Mouse (Mus musculus) B cell, adult 2 months (primary cell): ENCODE measurements around the gene Cntn3.
"Not testable (repeated sequence)": the region's sequence is repeated elsewhere in the genome, so short reads cannot be mapped to it uniquely, and the experiment has no call there.

Experiments
- DNase-seq, 2 experiments: peaks; one replicate each; pipeline ENCODE4 v3.0.0; 2022

The Cntn3 gene

GRCm38 (mm10) chr6:102573001-102573400 is at the start of gene Cntn3:
Cntn3 (minus strand) TSS chr6:102573101.
- DNase-seq, result not testable (repeated sequence)

- DNase-seq, result no peak
Measured at GRCm38 (mm10) chr6:102600773-102601172, 27.9 kb upstream of the Cntn3 start.

GRCm38 (mm10) chr6:102597756-102598155 is 24.9 kb upstream of the Cntn3 start:
- DNase-seq, result no peak

GRCm38 (mm10) chr6:102590151-102590550 is 17.2 kb upstream of the Cntn3 start:
- DNase-seq, result no peak

- DNase-seq, result no peak
Measured at GRCm38 (mm10) chr6:102589311-102589710, 16.4 kb upstream of the Cntn3 start.

GRCm38 (mm10) chr6:102586056-102586455 is 13.2 kb upstream of the Cntn3 start:
- DNase-seq, result no peak

- no peak for DNase-seq
Measured at GRCm38 (mm10) chr6:102583578-102583977, 10.7 kb upstream of the Cntn3 start.

GRCm38 (mm10) chr6:102567496-102567895 is 5.4 kb downstream of the Cntn3 start:
- DNase-seq, result no peak

GRCm38 (mm10) chr6:102565228-102565627 is 7.7 kb downstream of the Cntn3 start:
- no peak for DNase-seq

GRCm38 (mm10) chr6:102564011-102564731 is 8.7 kb downstream of the Cntn3 start:
- DNase-seq, result no peak

GRCm38 (mm10) chr6:102563431-102563830 is 9.5 kb downstream of the Cntn3 start:
- DNase-seq, result no peak

- no peak for DNase-seq
Measured at GRCm38 (mm10) chr6:102557521-102557920, 15.4 kb downstream of the Cntn3 start.

- DNase-seq, result no peak
Measured at GRCm38 (mm10) chr6:102556497-102556896, 16.4 kb downstream of the Cntn3 start.

GRCm38 (mm10) chr6:102555814-102556437 is 17.0 kb downstream of the Cntn3 start:
- DNase-seq, result no peak

- DNase-seq, result no peak
Measured at GRCm38 (mm10) chr6:102555067-102555657, 17.7 kb downstream of the Cntn3 start.

- DNase-seq, result no peak
Measured at GRCm38 (mm10) chr6:102541633-102542412, 31.1 kb downstream of the Cntn3 start.

GRCm38 (mm10) chr6:102535599-102535998 is 37.3 kb downstream of the Cntn3 start:
- no peak for DNase-seq

GRCm38 (mm10) chr6:102523037-102523436 is 49.9 kb downstream of the Cntn3 start:
- DNase-seq, result no peak

GRCm38 (mm10) chr6:102520977-102521376 is 51.9 kb downstream of the Cntn3 start:
- no peak for DNase-seq

GRCm38 (mm10) chr6:102515231-102515630 is 57.7 kb downstream of the Cntn3 start:
- no peak for DNase-seq

GRCm38 (mm10) chr6:102512085-102512484 is 60.8 kb downstream of the Cntn3 start:
- DNase-seq, result no peak

GRCm38 (mm10) chr6:102485509-102485908 is 87.4 kb downstream of the Cntn3 start:
- DNase-seq, result no peak
